Mouse (Mus musculus) cortical plate, adult 2 months (tissue): Measurements from ENCODE around the gene Slit1.

Experiments used
- CTCF ChIP-seq: fragments of 200-500 bp; IDR thresholded peaks from 2 replicates; pipeline ENCODE4 v1.5.1; 2011; ENCODE audit warnings: mild to moderate bottlenecking, control low read depth, low read length; ENCODE audit not compliant: insufficient read depth; ENCODE audit errors: extremely low read depth
- POLR2A ChIP-seq: fragments of 200-500 bp; IDR thresholded peaks from 2 replicates; pipeline ENCODE4 v1.6.1; 2011; ENCODE audit warnings: mild to moderate bottlenecking, low read length, control low read depth; ENCODE audit not compliant: insufficient read depth; ENCODE audit errors: extremely low read depth

DNA sequence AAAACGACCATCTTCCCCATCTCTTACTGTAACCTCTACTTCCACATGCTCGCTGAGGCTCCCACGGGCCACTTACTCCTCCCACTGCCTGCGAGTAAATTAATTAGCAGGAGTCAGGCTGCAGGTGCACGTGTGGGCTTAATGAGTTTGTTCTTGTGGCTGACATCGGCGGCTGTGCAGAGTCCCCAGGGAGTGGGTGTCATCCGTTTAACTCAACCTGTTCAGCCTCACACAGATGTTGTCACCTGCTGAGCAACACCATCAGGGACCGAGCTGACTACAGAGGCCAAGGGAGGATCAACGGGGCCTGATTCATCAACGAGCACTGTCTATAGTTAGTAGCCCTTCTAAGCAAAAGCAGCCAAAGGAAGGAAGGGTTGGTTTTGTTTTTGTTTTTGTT is 100.5 kb downstream of the Slit1 start:
- TF ChIP-seq POLR2A (no peak), CTCF (no peak)
